ENCODE assay signal across 20 mouse cellular contexts in the genomic region with DNA sequence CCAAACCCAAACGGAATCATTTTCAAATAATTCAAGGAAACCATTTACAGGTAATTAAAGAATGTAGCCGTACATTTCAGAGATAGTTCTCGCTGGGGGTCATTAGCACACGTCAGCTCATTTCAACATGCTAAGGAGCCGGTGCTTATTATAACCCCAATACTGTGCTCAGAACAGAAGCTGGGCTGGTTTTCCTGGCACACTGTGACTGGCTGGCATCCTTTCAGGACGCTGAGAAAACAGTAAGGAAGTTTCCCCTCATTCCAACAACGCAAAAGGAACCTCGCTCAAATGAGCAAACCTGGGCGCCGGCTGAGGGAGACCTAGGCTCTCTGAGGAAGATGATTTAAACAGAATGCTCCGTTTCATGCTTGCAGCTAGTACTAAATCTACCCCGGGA. TPM values are rescaled to one million over a fixed set of nuclear protein-coding genes. Genes with fewer than 3 reads are reported as not detected.
DNase-seq lines count a peak whose midpoint lies in the region.
"Had no signal": no experiment of that assay in that cellular context is flagged by ENCODE, and none has a peak within 500 bp of the region (broad histone marks: within the 10 kb centered on the region; RNA-seq: fewer than 3 reads in every experiment).

No protein-coding gene starts in this region.

- DNase-seq in cerebellum, postnatal 25 days: peak; percentile 52 to 71
- no peak for DNase-seq in cerebellum, adult 8-10 months
- peak; percentile 5 to 14 for DNase-seq in heart, postnatal 10 days
- no peak for DNase-seq in heart, embryonic 10.5 days (ENCODE audit: low spot score)
- peak; percentile 2 to 9 for DNase-seq in left cerebral cortex, postnatal 25 days (ENCODE audit: low spot score in 2 of 2)
- no peak for DNase-seq in left cerebral cortex, adult 18-20 months (ENCODE audit: low spot score in 2 of 2)
- peak; percentile 5 for DNase-seq in right cerebral cortex, postnatal 25 days
- DNase-seq in right cerebral cortex, postnatal 14 days: no peak
- DNase-seq: adrenal gland, postnatal 25 days; kidney, adult 2 months; kidney, postnatal 14 days; lung, adult 18-20 months; retina, postnatal 1 day; thymus, postnatal 25 days had no signal

- H3K9me3 ChIP-seq in heart, embryonic 10.5 days: no peaks in the 10 kb centered on the region
- H3K9me3 ChIP-seq: embryonic facial prominence, embryonic 12.5 days; heart, embryonic 15.5 days had no signal

- no peak overlapping the region for H3K27ac ChIP-seq in heart, embryonic 10.5 days
- H3K27ac ChIP-seq: embryonic facial prominence, embryonic 12.5 days; heart, embryonic 15.5 days; stomach, postnatal 0 days had no signal

- no peaks in the 10 kb centered on the region for H3K36me3 ChIP-seq in heart, embryonic 10.5 days
- H3K36me3 ChIP-seq: embryonic facial prominence, embryonic 12.5 days; heart, embryonic 15.5 days had no signal

- 73% methylated on average over 12 of the region's 12 CpGs for WGBS in heart, embryonic 10.5 days

- H3K27me3 ChIP-seq in heart, embryonic 10.5 days (ENCODE audit: insufficient read depth, poor library complexity, severe bottlenecking): no peaks in the 10 kb centered on the region
- H3K27me3 ChIP-seq: embryonic facial prominence, embryonic 12.5 days; heart, embryonic 15.5 days had no signal

- H3K4me3 ChIP-seq in heart, embryonic 10.5 days: no peak overlapping the region
- H3K4me3 ChIP-seq: embryonic facial prominence, embryonic 12.5 days; heart, embryonic 15.5 days; myocyte had no signal

- H3K4me1 ChIP-seq in heart, embryonic 10.5 days: no peaks in the 10 kb centered on the region; the same call in 1 of the 2 replicates

- intact Hi-C loops in heart, postnatal 10 days (cut with DNase I): no loop called here
- intact Hi-C loops in left cerebral cortex, postnatal 25 days (cut with DNase I): no loop called here

RNA-seq across cellular contexts. Expression of a gene that starts 43.2 kb away (rescaled TPM):
- total RNA-seq in heart, postnatal 10 days (2021): under 1 TPM; 0.12 to 0.30 TPM
- 0.45 and 0.67 TPM in 2 replicates for polyA plus RNA-seq in heart, embryonic 10.5 days (2016; fragmentation: Nextera tagmentation; extraction: Ambion mirVana)
- not detected for total RNA-seq in left cerebral cortex, postnatal 25 days (2021)
- total RNA-seq in left cerebral cortex, adult 18-20 months (2021): not detected
- total RNA-seq: adrenal gland, postnatal 25 days; liver, adult 2 months; megakaryocyte-erythroid progenitor cell, adult 5-6 weeks had no signal
- polyA plus RNA-seq: embryonic facial prominence, embryonic 12.5 days; liver, adult 2 months; myocyte; stomach, postnatal 0 days had no signal

Comparison
In these comparisons a context has a peak if more than half of its experiments do, and no peak if none do; other contexts are left out.
1. DNase-seq: peak in cerebellum, postnatal 25 days (2 of 2), heart, postnatal 10 days (2 of 2), left cerebral cortex, postnatal 25 days (2 of 2) and right cerebral cortex, postnatal 25 days (single experiment); none in cerebellum, adult 8-10 months (single experiment), heart, embryonic 10.5 days (single experiment), left cerebral cortex, adult 18-20 months (0 of 2) and right cerebral cortex, postnatal 14 days (single experiment).